Mouse (Mus musculus): ENCODE results near the gene Xrcc2.

- TF ChIP-seq CTCF (IDR thresholded peaks at IDR 0.05; ENCODE audit: extremely low read depth, insufficient read depth, insufficient read length, insufficient replicate concordance): no peak
- TF ChIP-seq POLR2A (IDR thresholded peaks at IDR 0.05; ENCODE audit: low read depth, low read length): no peak
Observed at GRCm38 (mm10) chr5:25748613-25749012, 43.0 kb upstream of the Xrcc2 start.

Measured in spleen, adult 2 months (tissue).